Mouse (Mus musculus) embryonic facial prominence, embryonic 10.5 days (tissue): ENCODE results near the gene 5430402E10Rik. TPM values are rescaled to one million over a fixed set of nuclear protein-coding genes. Genes with fewer than 3 reads are reported as not detected.
"Not testable (repeated sequence)": the region's sequence is repeated elsewhere in the genome, so short reads cannot be mapped to it uniquely, and the experiment has no call there.

Experiments used
- DNase-seq: peaks from one replicate; pipeline ENCODE4 v3.0.0-alpha.2; 2017; ENCODE audit warnings: low spot score
- H3K27ac ChIP-seq: fragments of 300-500 bp; sonication (generic); replicated peaks from 2 replicates; pipeline ENCODE4 v1.5.1; 2016; ENCODE audit warnings: mild to moderate bottlenecking
- H3K27me3 ChIP-seq: fragments of 300-500 bp; sonication (generic); replicated peaks from 2 replicates; pipeline ENCODE4 v1.6.1; 2016; ENCODE audit warnings: low read depth, mild to moderate bottlenecking; ENCODE audit not compliant: poor library complexity, severe bottlenecking
- H3K36me3 ChIP-seq: fragments of 300-500 bp; sonication (generic); replicated peaks from 2 replicates; pipeline ENCODE4 v1.6.1; 2016; ENCODE audit warnings: mild to moderate bottlenecking, moderate library complexity
- H3K4me1 ChIP-seq: fragments of 300-500 bp; sonication (generic); 2 replicates; pipeline ENCODE4 v1.6.1; 2016
- H3K4me3 ChIP-seq: fragments of 300-500 bp; sonication (generic); 2 replicates; pipeline ENCODE4 v1.5.1; 2016; ENCODE audit warnings: mild to moderate bottlenecking, moderate library complexity
- H3K9me3 ChIP-seq: fragments of 300-500 bp; sonication (generic); 2 replicates; pipeline ENCODE4 v1.6.1; 2016; ENCODE audit warnings: mild to moderate bottlenecking
- WGBS: fragments of 180-500 bp; shearing (Covaris S2); methylation state at CpG from one replicate; pipeline ENCODE4 v1.1.7; 2016; 5-methylcytosine and 5-hydroxymethylcytosine counted together
- polyA plus RNA-seq: library from polyadenylated mRNA; unstranded; fragments of >200 nt; fragmentation: Nextera tagmentation; extraction: Ambion mirVana; gene quantifications from 2 replicates; pipeline ENCODE4 v1.2.1, GENCODE M21; 2016

5430402E10Rik gene
- not detected in 2 replicates for polyA plus RNA-seq

GRCm38 (mm10) chrX:77924962-77925361, at the start of gene 5430402E10Rik:
Gene 5430402E10Rik, minus strand, starts transcription at chrX:77925062.
- not testable (repeated sequence) for H3K27ac ChIP-seq, H3K9me3 ChIP-seq, H3K4me1 ChIP-seq, H3K36me3 ChIP-seq, H3K27me3 ChIP-seq, H3K4me3 ChIP-seq, DNase-seq
- WGBS = 93% methylated on average over 1 of the region's 1 CpGs

DNA sequence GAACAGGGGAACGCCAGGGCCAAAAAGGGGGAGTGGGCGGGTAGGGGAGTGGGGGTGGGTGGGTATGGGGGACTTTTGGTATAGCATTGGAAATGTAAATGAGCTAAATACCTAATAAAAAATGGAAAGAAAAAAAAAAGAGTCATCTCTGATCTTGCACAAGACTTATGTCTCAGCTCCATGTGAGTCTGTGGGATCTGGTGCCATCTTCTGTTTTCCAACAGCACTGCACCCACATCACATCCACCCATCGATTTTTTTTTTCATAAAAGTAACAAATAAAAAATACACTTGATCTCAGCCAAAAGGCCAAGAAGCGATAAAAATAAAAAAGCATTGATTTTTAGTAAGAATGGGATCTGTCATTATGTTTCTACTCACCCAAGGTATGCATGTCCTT, 44.8 kb downstream of the 5430402E10Rik start:
- H3K36me3 ChIP-seq, H3K27ac ChIP-seq, H3K9me3 ChIP-seq, H3K4me1 ChIP-seq, H3K27me3 ChIP-seq, DNase-seq, H3K4me3 ChIP-seq: not testable (repeated sequence)
- 57% methylated on average over 2 of the region's 4 CpGs for WGBS

Other genes starting within 250 kb of the 5430402E10Rik start
- gene Prkx, start 128.8 kb downstream of the 5430402E10Rik start, polyA plus RNA-seq = 14.6 and 16.1 TPM in 2 replicates
- gene Pbsn, start 71.4 kb downstream of the 5430402E10Rik start, polyA plus RNA-seq = not detected in 2 replicates
- gene Gm14744, start 60.3 kb downstream of the 5430402E10Rik start, polyA plus RNA-seq = not detected in 2 replicates
- not detected in 2 replicates for gene Obp1a, start 166.3 kb upstream of the 5430402E10Rik start, polyA plus RNA-seq
- not detected in 2 replicates for gene Gm5938, start 200.4 kb upstream of the 5430402E10Rik start, polyA plus RNA-seq